Mouse (Mus musculus) heart, adult 8-10 months (tissue): ENCODE results near the gene Igsf21. TPM values are rescaled to one million over a fixed set of nuclear protein-coding genes. Genes with fewer than 3 reads are reported as not detected.

Experiments
- DNase-seq: peaks from one replicate; pipeline ENCODE4 v3.0.0; 2022; ENCODE audit warnings: low spot score
- total RNA-seq, 4 experiments: library from RNA; stranded (reverse); gene quantifications; 2 replicates each; pipeline ENCODE4 v1.2.4; 2022

The Igsf21 gene
- total RNA-seq, 4 experiments from 2014 or later, result 0.12 to 0.52 (median 0.14) TPM; not detected in 1

- DNase-seq, result no peak
Measured at GRCm38 (mm10) chr4:140100141-140100540, 146.4 kb downstream of the Igsf21 start.

GRCm38 (mm10) chr4:140096283-140096682 lies 150.3 kb downstream of the Igsf21 start:
- no peak for DNase-seq

GRCm38 (mm10) chr4:140094835-140095234 lies 151.7 kb downstream of the Igsf21 start:
- DNase-seq, result no peak

- DNase-seq, result no peak
Measured at GRCm38 (mm10) chr4:140092367-140092766, 154.2 kb downstream of the Igsf21 start.

GRCm38 (mm10) chr4:140091693-140092092 lies 154.9 kb downstream of the Igsf21 start:
- no peak for DNase-seq

- DNase-seq, result no peak
Measured at GRCm38 (mm10) chr4:140089676-140090075, 156.9 kb downstream of the Igsf21 start.

- DNase-seq, result no peak
Measured at GRCm38 (mm10) chr4:140088711-140089440, 157.7 kb downstream of the Igsf21 start.

GRCm38 (mm10) chr4:140086192-140086591 lies 160.4 kb downstream of the Igsf21 start:
- DNase-seq, result no peak

- DNase-seq, result peak; percentile 38
Measured at GRCm38 (mm10) chr4:140084521-140085011, 162.0 kb downstream of the Igsf21 start.

- DNase-seq, result no peak
Measured at GRCm38 (mm10) chr4:140084064-140084463, 162.5 kb downstream of the Igsf21 start.

GRCm38 (mm10) chr4:140078416-140078815 lies 168.2 kb downstream of the Igsf21 start:
- DNase-seq, result no peak

- no peak for DNase-seq
Measured at GRCm38 (mm10) chr4:140077615-140078014, 169.0 kb downstream of the Igsf21 start.

- no peak for DNase-seq
Measured at GRCm38 (mm10) chr4:140076852-140077563, 169.6 kb downstream of the Igsf21 start.

GRCm38 (mm10) chr4:140076428-140076827 lies 170.2 kb downstream of the Igsf21 start:
- no peak for DNase-seq

GRCm38 (mm10) chr4:140071047-140071446 lies 175.5 kb downstream of the Igsf21 start:
- DNase-seq, result no peak

GRCm38 (mm10) chr4:140070331-140070652 lies 176.3 kb downstream of the Igsf21 start:
- no peak for DNase-seq

GRCm38 (mm10) chr4:140069563-140070330 lies 176.8 kb downstream of the Igsf21 start:
- DNase-seq, result no peak

- DNase-seq, result no peak
Measured at GRCm38 (mm10) chr4:140068468-140068867, 178.1 kb downstream of the Igsf21 start.

GRCm38 (mm10) chr4:140066011-140066410 lies 180.6 kb downstream of the Igsf21 start:
- DNase-seq, result no peak

GRCm38 (mm10) chr4:140063153-140063671 lies 183.4 kb downstream of the Igsf21 start:
- DNase-seq, result no peak

- no peak for DNase-seq
Measured at GRCm38 (mm10) chr4:140060251-140060650, 186.3 kb downstream of the Igsf21 start.

GRCm38 (mm10) chr4:140053042-140053441 lies 193.5 kb downstream of the Igsf21 start:
- DNase-seq, result no peak
